ENCODE assay signal across 11 mouse cellular contexts in the genomic region with DNA sequence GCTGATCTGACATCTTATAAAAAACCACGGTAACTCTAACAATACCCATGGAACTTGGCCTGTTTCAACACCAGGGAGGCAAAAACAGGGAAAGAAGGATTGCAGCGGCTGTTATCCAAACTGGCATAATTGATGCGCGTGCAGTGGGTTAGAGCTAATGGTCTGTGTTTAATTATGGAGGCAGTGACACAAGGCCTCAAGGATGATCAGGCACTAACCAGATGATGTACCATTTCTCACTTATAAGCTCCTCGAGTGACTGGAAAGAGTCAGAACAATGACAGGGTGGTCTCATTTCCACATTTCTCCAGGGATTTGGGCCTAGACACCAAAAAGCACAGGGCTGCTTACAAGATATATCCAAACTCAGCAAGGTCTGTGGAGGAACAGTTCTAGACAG.
"Had no signal": no experiment of that assay in that cellular context is flagged by ENCODE, and none has a peak within 500 bp of the region (broad histone marks: within the 10 kb centered on the region; RNA-seq: fewer than 3 reads in every experiment).

No protein-coding gene starts in this region.

- H3K4me2 ChIP-seq: limb, embryonic 13.5 days; liver, embryonic 15.5 days; lung, embryonic 14.5 days; midbrain, embryonic 12.5 days had no signal

- H3K36me3 ChIP-seq: limb, embryonic 13.5 days; liver, embryonic 15.5 days; midbrain, embryonic 12.5 days had no signal

- H3K4me1 ChIP-seq: limb, embryonic 13.5 days; liver, embryonic 15.5 days; megakaryocyte, embryonic 14.5 days; midbrain, embryonic 12.5 days had no signal

- DNase-seq: kidney, adult 11 months; left cerebral cortex, postnatal 4 days; lung, postnatal 14 days; right cerebral cortex, postnatal 14 days; thymus, postnatal 4 days had no signal

- H3K9ac ChIP-seq: limb, embryonic 13.5 days; liver, embryonic 15.5 days; lung, embryonic 14.5 days; midbrain, embryonic 12.5 days had no signal

- H3K9me3 ChIP-seq: limb, embryonic 13.5 days; liver, embryonic 15.5 days; midbrain, embryonic 12.5 days had no signal

- H3K27me3 ChIP-seq: liver, embryonic 15.5 days had no signal

- H3K4me3 ChIP-seq: limb, embryonic 13.5 days; liver, embryonic 15.5 days; megakaryocyte, embryonic 14.5 days; midbrain, embryonic 12.5 days had no signal

- H3K27ac ChIP-seq: limb, embryonic 13.5 days; liver, embryonic 15.5 days; macrophage; midbrain, embryonic 12.5 days had no signal
